Mouse (Mus musculus) 3134 (cell line): ENCODE data around the gene Snx15.

Source experiments
- DNase-seq: peaks from one replicate; pipeline ENCODE4 v3.0.0-alpha.2; 2011; ENCODE audit warnings: low spot score; ENCODE audit not compliant: insufficient read length; ENCODE audit errors: extremely low read depth

The Snx15 gene

GRCm38 (mm10) chr19:6076564-6077393 is 51.3 kb downstream of the Snx15 start, which contains the start of gene Vps51:
Vps51 (minus strand) TSS chr19:6077231.
- DNase-seq = peak; percentile 92

- DNase-seq = no peak
Measured at GRCm38 (mm10) chr19:6073889-6074288, 54.2 kb downstream of the Snx15 start.

- DNase-seq = no peak
Measured at GRCm38 (mm10) chr19:6071261-6071660, 56.8 kb downstream of the Snx15 start.

- no peak for DNase-seq
Measured at GRCm38 (mm10) chr19:6070571-6071250, 57.4 kb downstream of the Snx15 start.

GRCm38 (mm10) chr19:6069851-6070250 is 58.3 kb downstream of the Snx15 start:
- DNase-seq = no peak
